Mouse (Mus musculus): ENCODE data around the gene Trp53i13. TPM values are rescaled to one million over a fixed set of nuclear protein-coding genes. Genes with fewer than 3 reads are reported as not detected.
A peak's percentile ranks its signal among the peaks of the same experiment; 100 is the strongest.

Trp53i13 gene
- polyA plus RNA-seq, 1 experiment, result not detected

DNA sequence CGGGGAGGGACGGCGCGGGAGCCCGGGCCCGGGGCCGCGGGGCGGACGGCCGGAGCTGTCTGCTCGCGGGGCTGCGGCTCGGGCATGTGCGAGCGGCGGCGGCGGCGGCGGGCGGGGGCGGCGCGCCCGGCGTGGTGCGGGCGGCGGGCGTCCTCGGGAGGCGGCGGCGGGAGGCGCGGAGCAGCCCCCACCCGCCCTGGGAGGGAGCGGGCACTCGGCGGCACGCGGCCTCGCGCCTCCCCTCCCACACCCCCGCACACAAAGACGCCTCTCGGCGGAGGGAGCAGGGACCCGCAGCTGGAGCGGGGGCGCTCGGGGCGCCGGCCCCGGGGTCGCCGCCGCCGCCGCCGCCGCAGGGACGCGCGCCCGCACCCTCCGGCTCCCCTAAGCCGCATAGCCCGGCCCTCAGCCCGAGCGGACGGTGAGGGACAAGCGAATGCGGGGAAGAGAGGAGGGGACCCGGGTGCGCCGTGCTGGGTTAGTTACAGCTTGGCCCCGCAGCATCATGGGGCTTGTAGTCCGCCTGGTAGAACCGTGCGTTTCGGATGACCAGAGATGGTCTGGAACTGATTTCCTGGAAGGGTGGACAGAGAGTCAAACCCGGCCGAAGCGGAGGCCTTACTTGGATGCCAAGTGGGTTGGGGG is 26.1 kb downstream of the Trp53i13 start, which contains the start of gene Ankrd13b:
Gene Ankrd13b, minus strand, starts transcription at position 88 of the 645 bp plus-strand sequence.
- 7% methylated on average over 86 of the region's 87 CpGs for WGBS
- peaks cover 57% of the 10 kb centered on the region for H3K4me1 ChIP-seq (ENCODE audit: control insufficient read depth, insufficient read depth, low read length)
- H3K27ac ChIP-seq (ENCODE audit: insufficient read depth, low read depth, low read length), result peak within 1 kb of the TSS; percentile 74
- TF ChIP-seq CTCF (IDR thresholded peaks at IDR 0.05; ENCODE audit: insufficient read depth, low read depth, low read length) (no peak), POLR2A (IDR thresholded peaks at IDR 0.05; ENCODE audit: insufficient read depth, low read depth, low read length) (peak; percentile 51; the same call in 1 of the 2 replicates)
- peak within 1 kb of the TSS; percentile 80 for H3K4me3 ChIP-seq (ENCODE audit: insufficient read depth, low read depth, low read length)

- H3K4me1 ChIP-seq (ENCODE audit: control insufficient read depth, insufficient read depth, low read length), result peaks cover 57% of the 10 kb centered on the region
- H3K27ac ChIP-seq (ENCODE audit: insufficient read depth, low read depth, low read length), result peak overlapping the region; percentile 40
- TF ChIP-seq POLR2A (IDR thresholded peaks at IDR 0.05; ENCODE audit: insufficient read depth, low read depth, low read length), result no peak
- no peak for TF ChIP-seq CTCF (IDR thresholded peaks at IDR 0.05; ENCODE audit: insufficient read depth, low read depth, low read length)
- peak overlapping the region; percentile 80 for H3K4me3 ChIP-seq (ENCODE audit: insufficient read depth, low read depth, low read length)
- WGBS, result 3% methylated on average over 55 of the region's 55 CpGs
Measured at GRCm38 (mm10) chr11:77488771-77489581, 26.8 kb downstream of the Trp53i13 start.

GRCm38 (mm10) chr11:77486798-77487197 is 29.0 kb downstream of the Trp53i13 start:
- peaks cover 68% of the 10 kb centered on the region for H3K4me1 ChIP-seq (ENCODE audit: control insufficient read depth, insufficient read depth, low read length)
- peak overlapping the region; percentile 4; the same call in 1 of the 2 replicates for H3K4me3 ChIP-seq (ENCODE audit: insufficient read depth, low read depth, low read length)
- TF ChIP-seq POLR2A (IDR thresholded peaks at IDR 0.05; ENCODE audit: insufficient read depth, low read depth, low read length), result no peak
- peak; percentile 36; the same call in 1 of the 2 replicates for TF ChIP-seq CTCF (IDR thresholded peaks at IDR 0.05; ENCODE audit: insufficient read depth, low read depth, low read length)

GRCm38 (mm10) chr11:77485229-77485628 is 30.6 kb downstream of the Trp53i13 start:
- Histone ChIP-seq H3K4me1 (ENCODE audit: control insufficient read depth, insufficient read depth, low read length) (peaks cover 57% of the 10 kb centered on the region), H3K27ac (ENCODE audit: insufficient read depth, low read depth, low read length) (no peak overlapping the region), H3K4me3 (ENCODE audit: insufficient read depth, low read depth, low read length) (no peak overlapping the region)
- WGBS, result 41% methylated on average over 6 of the region's 6 CpGs
- no peak for TF ChIP-seq CTCF (IDR thresholded peaks at IDR 0.05; ENCODE audit: insufficient read depth, low read depth, low read length)
- TF ChIP-seq POLR2A (IDR thresholded peaks at IDR 0.05; ENCODE audit: insufficient read depth, low read depth, low read length), result no peak

More at GRCm38 (mm10) chr11:77486798-77487197, 29.0 kb downstream of the Trp53i13 start:
- 0 out of 2 replicates have a peak overlapping the region, but pooled peaks have one; percentile 36 for H3K27ac ChIP-seq (ENCODE audit: insufficient read depth, low read depth, low read length)
- 15% methylated on average over 5 of the region's 5 CpGs for WGBS

GRCm38 (mm10) chr11:77483510-77484255 is 32.1 kb downstream of the Trp53i13 start:
- 54% methylated on average over 11 of the region's 11 CpGs for WGBS
- Histone ChIP-seq H3K4me3 (ENCODE audit: insufficient read depth, low read depth, low read length) (no peak overlapping the region), H3K27ac (ENCODE audit: insufficient read depth, low read depth, low read length) (no peak overlapping the region), H3K4me1 (ENCODE audit: control insufficient read depth, insufficient read depth, low read length) (peaks cover 50% of the 10 kb centered on the region)
- no peak for TF ChIP-seq POLR2A (IDR thresholded peaks at IDR 0.05; ENCODE audit: insufficient read depth, low read depth, low read length)
- TF ChIP-seq CTCF (IDR thresholded peaks at IDR 0.05; ENCODE audit: insufficient read depth, low read depth, low read length), result no peak

DNA sequence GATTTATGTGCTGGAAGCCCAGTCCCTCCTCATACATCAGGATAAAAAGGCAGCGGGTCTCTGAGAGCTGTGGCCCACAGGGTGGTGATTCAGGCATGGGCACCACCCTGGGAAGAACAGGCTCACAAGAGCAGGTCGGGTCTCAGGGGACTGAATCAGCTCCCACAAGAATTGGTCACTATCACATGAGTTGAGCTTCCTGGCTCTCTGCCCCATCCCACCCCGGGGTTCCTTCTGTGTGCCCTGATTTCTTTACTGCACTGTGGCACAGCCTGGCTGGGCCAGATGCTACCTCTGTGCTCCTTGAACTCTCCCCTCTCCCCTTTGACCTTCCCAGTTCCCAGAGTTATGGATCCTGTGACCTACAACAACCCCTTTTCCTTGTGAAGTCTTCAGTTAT is 32.7 kb downstream of the Trp53i13 start:
- Histone ChIP-seq H3K4me3 (ENCODE audit: insufficient read depth, low read depth, low read length) (no peak overlapping the region), H3K27ac (ENCODE audit: insufficient read depth, low read depth, low read length) (no peak overlapping the region), H3K4me1 (ENCODE audit: control insufficient read depth, insufficient read depth, low read length) (peaks cover 44% of the 10 kb centered on the region)
- 55% methylated on average over 3 of the region's 3 CpGs for WGBS
- TF ChIP-seq POLR2A (IDR thresholded peaks at IDR 0.05; ENCODE audit: insufficient read depth, low read depth, low read length) (no peak), CTCF (IDR thresholded peaks at IDR 0.05; ENCODE audit: insufficient read depth, low read depth, low read length) (no peak)

- no peak overlapping the region for H3K4me3 ChIP-seq (ENCODE audit: insufficient read depth, low read depth, low read length)
- 91% methylated on average over 6 of the region's 6 CpGs for WGBS
- no peak for TF ChIP-seq POLR2A (IDR thresholded peaks at IDR 0.05; ENCODE audit: insufficient read depth, low read depth, low read length)
- H3K27ac ChIP-seq (ENCODE audit: insufficient read depth, low read depth, low read length), result no peak overlapping the region
- peaks cover 11% of the 10 kb centered on the region for H3K4me1 ChIP-seq (ENCODE audit: control insufficient read depth, insufficient read depth, low read length)
Measured at GRCm38 (mm10) chr11:77476895-77477294, 38.9 kb downstream of the Trp53i13 start.

GRCm38 (mm10) chr11:77476216-77476615 is 39.6 kb downstream of the Trp53i13 start:
- no peak overlapping the region for H3K27ac ChIP-seq (ENCODE audit: insufficient read depth, low read depth, low read length)
- no peak overlapping the region for H3K4me3 ChIP-seq (ENCODE audit: insufficient read depth, low read depth, low read length)
- 94% methylated on average over 14 of the region's 14 CpGs for WGBS
- no peak for TF ChIP-seq CTCF (IDR thresholded peaks at IDR 0.05; ENCODE audit: insufficient read depth, low read depth, low read length)
- TF ChIP-seq POLR2A (IDR thresholded peaks at IDR 0.05; ENCODE audit: insufficient read depth, low read depth, low read length), result no peak
- peaks cover 8% of the 10 kb centered on the region for H3K4me1 ChIP-seq (ENCODE audit: control insufficient read depth, insufficient read depth, low read length)
